Mouse (Mus musculus): ENCODE measurements around the gene C1qc. TPM values are rescaled to one million over a fixed set of nuclear protein-coding genes. Genes with fewer than 3 reads are reported as not detected.
A peak's percentile ranks its signal among the peaks of the same experiment; 100 is the strongest.

Gene C1qc
- polyA plus RNA-seq, 1 experiment from 2014 or later, result 21.7 TPM

DNA sequence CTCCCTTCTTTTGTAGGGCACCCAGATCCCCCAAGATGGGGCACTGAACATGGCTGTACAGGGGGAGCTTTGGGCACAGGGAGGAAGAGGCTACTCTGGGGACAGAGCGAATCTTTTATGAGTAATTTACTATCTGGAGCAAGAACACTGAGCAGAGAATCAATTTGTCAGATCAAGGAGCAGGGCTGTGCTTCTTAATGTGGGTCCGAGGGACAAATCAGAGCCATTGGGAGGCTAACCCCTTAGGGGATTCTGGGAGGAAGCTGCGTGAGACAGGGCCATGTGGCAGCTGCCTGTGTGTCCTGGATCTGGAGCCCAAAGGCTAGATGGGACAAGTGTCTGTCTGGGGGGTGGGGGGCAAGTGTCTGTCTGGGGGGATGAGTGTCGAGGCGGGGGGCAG, 27.3 kb downstream of the C1qc start:
- H3K9ac ChIP-seq, result no peak overlapping the region
- H3K4me2 ChIP-seq, result peak overlapping the region; percentile 25; the same call in 1 of the 2 replicates
- no peaks in the 10 kb centered on the region for H3K9me3 ChIP-seq
- peak overlapping the region; percentile 65 for H3K27ac ChIP-seq
- H3K4me1 ChIP-seq, result peaks cover 53% of the 10 kb centered on the region
- 44% methylated on average over 5 of the region's 5 CpGs for WGBS
- ATAC-seq (replicated peaks), result peak; percentile 43
- no peaks in the 10 kb centered on the region for H3K36me3 ChIP-seq (replicated peaks)
- no peak overlapping the region for H3K4me3 ChIP-seq
- H3K27me3 ChIP-seq (replicated peaks), result no peaks in the 10 kb centered on the region

- Histone ChIP-seq H3K27ac (peak overlapping the region; percentile 65), H3K4me2 (peak overlapping the region; percentile 25), H3K4me3 (no peak overlapping the region), H3K9ac (no peak overlapping the region), H3K4me1 (peaks cover 53% of the 10 kb centered on the region), H3K27me3 (replicated peaks) (no peaks in the 10 kb centered on the region), H3K36me3 (replicated peaks) (no peaks in the 10 kb centered on the region), H3K9me3 (no peaks in the 10 kb centered on the region)
- WGBS, result 2% methylated on average over 15 of the region's 15 CpGs
- peak; percentile 63; the same call in 1 of the 2 replicates for ATAC-seq (replicated peaks)
Observed at GRCm38 (mm10) chr4:136864751-136865470, 28.0 kb downstream of the C1qc start.

DNA sequence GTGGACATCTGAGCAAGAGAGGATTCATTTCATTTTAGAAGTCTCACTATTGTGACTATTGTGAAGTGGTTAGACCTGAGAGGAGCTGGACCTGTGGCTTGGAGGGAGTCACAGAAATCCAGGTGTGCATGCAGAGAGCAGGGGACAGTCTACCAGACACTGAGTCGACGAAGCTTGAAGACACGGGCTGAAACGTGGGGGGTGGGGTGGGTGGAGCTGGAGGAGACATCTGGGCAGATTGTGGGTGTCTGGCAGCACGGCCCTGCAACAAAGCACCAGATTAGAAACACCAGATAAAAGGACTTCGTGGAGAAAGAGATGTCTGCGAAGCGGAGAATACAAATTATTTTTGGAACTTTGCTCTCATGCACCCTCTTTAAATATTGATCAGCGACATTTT, 29.3 kb downstream of the C1qc start:
- no peak for ATAC-seq (replicated peaks)
- H3K27me3 ChIP-seq (replicated peaks), result no peaks in the 10 kb centered on the region
- no peaks in the 10 kb centered on the region for H3K36me3 ChIP-seq (replicated peaks)
- no peak overlapping the region for H3K4me2 ChIP-seq
- H3K4me1 ChIP-seq, result peaks cover 53% of the 10 kb centered on the region
- 15% methylated on average over 9 of the region's 9 CpGs for WGBS
- no peak overlapping the region for H3K27ac ChIP-seq
- no peak overlapping the region for H3K4me3 ChIP-seq
- H3K9ac ChIP-seq, result no peak overlapping the region
- H3K9me3 ChIP-seq, result no peaks in the 10 kb centered on the region

DNA sequence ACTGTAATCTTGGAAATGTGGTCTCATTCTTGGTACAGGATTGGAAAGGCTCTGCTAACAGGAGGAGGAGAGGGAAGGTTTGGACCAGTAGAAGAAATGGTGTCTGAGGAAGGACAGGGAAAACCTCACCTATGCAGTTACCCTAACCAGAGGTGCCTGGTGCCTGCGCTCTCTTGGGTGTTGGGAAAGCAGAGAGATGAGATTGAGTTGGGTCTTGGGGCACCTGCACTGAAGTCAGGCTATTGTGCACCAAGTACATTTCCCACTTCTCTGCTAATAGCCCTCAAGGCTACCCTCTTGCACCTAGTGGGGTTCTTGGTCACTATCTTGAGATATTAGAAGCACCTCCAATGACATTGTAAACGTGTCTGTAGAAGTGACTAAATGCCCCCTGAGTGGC, 30.5 kb downstream of the C1qc start:
- H3K27ac ChIP-seq, result peak overlapping the region; percentile 60

GRCm38 (mm10) chr4:136861806-136862205, 31.1 kb downstream of the C1qc start:
- Histone ChIP-seq H3K4me1 (peaks cover 43% of the 10 kb centered on the region), H3K27me3 (replicated peaks) (no peaks in the 10 kb centered on the region), H3K4me3 (no peak overlapping the region), H3K9ac (no peak overlapping the region), H3K27ac (peak overlapping the region; percentile 60), H3K9me3 (no peaks in the 10 kb centered on the region), H3K36me3 (replicated peaks) (no peaks in the 10 kb centered on the region), H3K4me2 (no peak overlapping the region)
- WGBS, result 3% methylated on average over 17 of the region's 17 CpGs
- ATAC-seq (replicated peaks), result no peak; the same call in 1 of the 2 replicates

More for the DNA sequence above, 30.5 kb downstream of the C1qc start:
- Histone ChIP-seq H3K4me3 (no peak overlapping the region), H3K27me3 (replicated peaks) (no peaks in the 10 kb centered on the region), H3K9ac (no peak overlapping the region), H3K9me3 (no peaks in the 10 kb centered on the region), H3K4me1 (peaks cover 45% of the 10 kb centered on the region), H3K36me3 (replicated peaks) (no peaks in the 10 kb centered on the region), H3K4me2 (no peak overlapping the region)
- ATAC-seq (replicated peaks), result no peak
- 72% methylated on average over 2 of the region's 2 CpGs for WGBS

GRCm38 (mm10) chr4:136860022-136860421, 32.8 kb downstream of the C1qc start:
- H3K4me2 ChIP-seq, result no peak overlapping the region
- H3K27me3 ChIP-seq (replicated peaks), result no peaks in the 10 kb centered on the region
- H3K4me1 ChIP-seq, result peaks cover 33% of the 10 kb centered on the region
- H3K9me3 ChIP-seq, result no peaks in the 10 kb centered on the region
- 86% methylated on average over 7 of the region's 7 CpGs for WGBS
- H3K9ac ChIP-seq, result no peak overlapping the region
- no peak overlapping the region for H3K27ac ChIP-seq
- no peak overlapping the region for H3K4me3 ChIP-seq
- no peak for ATAC-seq (replicated peaks)
- H3K36me3 ChIP-seq (replicated peaks), result no peaks in the 10 kb centered on the region

- Histone ChIP-seq H3K9me3 (no peaks in the 10 kb centered on the region), H3K36me3 (replicated peaks) (no peaks in the 10 kb centered on the region), H3K4me3 (no peak overlapping the region), H3K4me1 (no peaks in the 10 kb centered on the region), H3K27me3 (replicated peaks) (no peaks in the 10 kb centered on the region), H3K9ac (no peak overlapping the region), H3K4me2 (no peak overlapping the region), H3K27ac (no peak overlapping the region)
- no peak for ATAC-seq (replicated peaks)
- WGBS, result 25% methylated on average over 6 of the region's 6 CpGs
Observed at GRCm38 (mm10) chr4:136855081-136855480, 37.8 kb downstream of the C1qc start.

- ATAC-seq (replicated peaks), result no peak
- Histone ChIP-seq H3K9ac (no peak overlapping the region), H3K4me2 (no peak overlapping the region), H3K4me3 (no peak overlapping the region), H3K9me3 (no peaks in the 10 kb centered on the region), H3K27me3 (replicated peaks) (no peaks in the 10 kb centered on the region), H3K27ac (no peak overlapping the region), H3K36me3 (replicated peaks) (no peaks in the 10 kb centered on the region), H3K4me1 (no peaks in the 10 kb centered on the region)
- 90% methylated on average over 12 of the region's 12 CpGs for WGBS
Observed at GRCm38 (mm10) chr4:136852989-136853388, 39.9 kb downstream of the C1qc start.

DNA sequence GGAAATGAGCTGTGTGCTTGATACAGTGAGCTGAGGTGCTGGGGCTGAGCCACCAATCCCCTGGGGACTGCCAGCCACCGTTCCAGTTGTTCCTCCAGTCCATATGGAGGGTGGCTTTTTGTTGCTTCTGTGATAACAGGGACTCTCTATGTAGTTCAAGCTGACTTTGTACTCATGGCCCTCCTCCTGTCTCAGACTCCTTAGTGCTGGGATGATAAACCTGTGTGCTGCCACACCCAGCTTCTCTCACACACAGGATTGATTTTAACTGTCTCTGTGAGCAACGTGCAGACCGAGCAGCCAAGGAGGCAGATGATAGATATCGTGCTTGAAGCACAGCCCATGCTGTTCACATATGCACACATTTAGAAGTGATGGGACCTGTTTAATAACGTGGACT, 40.7 kb downstream of the C1qc start:
- Histone ChIP-seq H3K27me3 (replicated peaks) (no peaks in the 10 kb centered on the region), H3K4me1 (peaks cover 3% of the 10 kb centered on the region), H3K9ac (no peak overlapping the region), H3K4me3 (no peak overlapping the region), H3K9me3 (no peaks in the 10 kb centered on the region), H3K4me2 (no peak overlapping the region), H3K27ac (no peak overlapping the region), H3K36me3 (replicated peaks) (no peaks in the 10 kb centered on the region)
- ATAC-seq (replicated peaks), result no peak
- 66% methylated on average over 5 of the region's 5 CpGs for WGBS

- Histone ChIP-seq H3K27me3 (replicated peaks) (no peaks in the 10 kb centered on the region), H3K9ac (no peak overlapping the region), H3K36me3 (replicated peaks) (no peaks in the 10 kb centered on the region), H3K4me1 (peaks cover 14% of the 10 kb centered on the region), H3K9me3 (no peaks in the 10 kb centered on the region), H3K4me2 (no peak overlapping the region), H3K4me3 (no peak overlapping the region), H3K27ac (no peak overlapping the region)
- ATAC-seq (replicated peaks), result no peak
- WGBS, result 62% methylated on average over 4 of the region's 4 CpGs
Observed at GRCm38 (mm10) chr4:136848565-136848964, 44.3 kb downstream of the C1qc start.

- no peak overlapping the region for H3K4me2 ChIP-seq
- no peak overlapping the region for H3K4me3 ChIP-seq
- no peaks in the 10 kb centered on the region for H3K9me3 ChIP-seq
- H3K4me1 ChIP-seq, result peaks cover 14% of the 10 kb centered on the region
- ATAC-seq (replicated peaks), result no peak
- H3K36me3 ChIP-seq (replicated peaks), result no peaks in the 10 kb centered on the region
- no peak overlapping the region for H3K27ac ChIP-seq
- H3K27me3 ChIP-seq (replicated peaks), result no peaks in the 10 kb centered on the region
- no peak overlapping the region for H3K9ac ChIP-seq
- WGBS, result 52% methylated on average over 6 of the region's 6 CpGs
Observed at GRCm38 (mm10) chr4:136847166-136847565, 45.7 kb downstream of the C1qc start.

GRCm38 (mm10) chr4:136842802-136843201, 50.1 kb downstream of the C1qc start:
- H3K27ac ChIP-seq, result no peak overlapping the region
- no peaks in the 10 kb centered on the region for H3K27me3 ChIP-seq (replicated peaks)
- no peak for ATAC-seq (replicated peaks)
- H3K36me3 ChIP-seq (replicated peaks), result no peaks in the 10 kb centered on the region
- no peak overlapping the region for H3K9ac ChIP-seq
- no peak overlapping the region for H3K4me3 ChIP-seq
- 89% methylated on average over 10 of the region's 10 CpGs for WGBS
- H3K9me3 ChIP-seq, result no peaks in the 10 kb centered on the region
- peaks cover 30% of the 10 kb centered on the region for H3K4me1 ChIP-seq
- H3K4me2 ChIP-seq, result no peak overlapping the region

DNA sequence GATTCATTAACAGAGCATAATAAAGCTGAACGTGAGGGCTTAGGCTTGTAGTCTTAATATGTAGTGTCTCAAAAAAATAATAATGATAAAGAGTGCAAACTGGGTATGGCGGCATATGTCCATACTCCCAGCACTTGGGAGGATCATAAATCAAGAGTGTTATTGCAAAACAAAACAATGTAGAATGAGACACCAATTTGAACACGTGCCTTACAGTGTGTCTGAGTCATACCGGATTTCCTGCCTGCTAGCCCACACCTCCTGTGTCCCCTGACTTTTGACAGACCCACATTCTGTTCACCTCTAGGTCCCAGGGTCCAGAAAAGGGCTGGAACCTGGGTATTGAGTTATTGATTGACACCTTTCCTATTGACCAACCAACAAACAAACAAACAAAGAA, 50.8 kb downstream of the C1qc start:
- H3K4me2 ChIP-seq, result no peak overlapping the region
- H3K9ac ChIP-seq, result no peak overlapping the region
- H3K27ac ChIP-seq, result no peak overlapping the region
- no peak for ATAC-seq (replicated peaks)
- H3K27me3 ChIP-seq (replicated peaks), result no peaks in the 10 kb centered on the region
- peaks cover 33% of the 10 kb centered on the region for H3K4me1 ChIP-seq
- no peaks in the 10 kb centered on the region for H3K36me3 ChIP-seq (replicated peaks)
- no peaks in the 10 kb centered on the region for H3K9me3 ChIP-seq
- WGBS, result 89% methylated on average over 4 of the region's 4 CpGs
- no peak overlapping the region for H3K4me3 ChIP-seq
